Comparison of ENCODE assay signal across 8 mouse cellular contexts in the genomic region with DNA sequence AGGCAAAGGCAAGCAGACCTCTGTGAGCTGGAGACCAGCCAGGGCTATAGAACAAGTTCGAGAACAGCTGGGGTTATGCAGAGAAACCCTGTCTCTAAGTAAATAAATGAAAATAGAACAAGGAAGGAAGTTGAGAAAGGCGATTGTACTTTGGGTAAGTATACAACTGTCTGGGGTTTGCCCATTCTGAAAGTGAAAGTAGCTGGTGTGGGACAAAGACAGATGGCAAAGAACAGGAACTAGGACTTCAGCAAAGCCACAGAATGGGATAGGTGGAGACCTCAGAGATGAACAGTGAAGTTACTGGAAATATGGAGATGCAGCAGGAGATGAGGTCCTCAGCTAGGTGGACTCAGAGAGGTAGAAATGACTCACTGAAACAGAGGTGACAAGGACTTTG. TPM values are rescaled to one million over a fixed set of nuclear protein-coding genes. Genes with fewer than 3 reads are reported as not detected.
DNase-seq lines count a peak whose midpoint lies in the region; ATAC-seq and TF ChIP-seq lines count a peak whose summit lies in the region.

No protein-coding gene starts in this region.

- TF ChIP-seq CTCF in bone marrow macrophage, adult 2 months (IDR thresholded peaks at IDR 0.05; ENCODE audit: low read depth, low read length): no peak
- TF ChIP-seq CTCF in forebrain, postnatal 0 days (IDR thresholded peaks at IDR 0.05; ENCODE audit: low read depth): no peak

- peak; percentile 60 to 75 for DNase-seq in heart, adult 9 months (ENCODE audit: low spot score in 2 of 2)
- DNase-seq in heart, postnatal 4 days: no peak
- no peak for DNase-seq in forebrain, postnatal 0 days
- no peak for DNase-seq in hindbrain, embryonic 10.5 days (ENCODE audit: low spot score)
- DNase-seq in gastrocnemius, postnatal 10 days: no peak

- TF ChIP-seq POLR2A in bone marrow macrophage, adult 2 months (IDR thresholded peaks at IDR 0.05; ENCODE audit: borderline replicate concordance, low read depth, low read length): no peak

- H3K4me2 ChIP-seq in liver, embryonic 16.5 days (ENCODE audit: low read depth, low read length): 0 out of 2 replicates have a peak overlapping the region, but pooled peaks have one; percentile 27
- H3K4me2 ChIP-seq in stomach, embryonic 15.5 days: peak overlapping the region; percentile 33
- H3K4me2 ChIP-seq in forebrain, postnatal 0 days (ENCODE audit: low read depth): no peak overlapping the region

- no peak overlapping the region for H3K9ac ChIP-seq in liver, embryonic 16.5 days (ENCODE audit: low read depth, low read length)
- no peak overlapping the region for H3K9ac ChIP-seq in stomach, embryonic 15.5 days
- H3K9ac ChIP-seq in forebrain, postnatal 0 days: no peak overlapping the region

- peaks cover 63% of the 10 kb centered on the region for H3K4me1 ChIP-seq in bone marrow macrophage, adult 2 months (ENCODE audit: control insufficient read depth, insufficient read depth, low read length)
- H3K4me1 ChIP-seq in liver, embryonic 16.5 days (ENCODE audit: control insufficient read depth, low read depth, low read length): peaks cover 5% of the 10 kb centered on the region
- H3K4me1 ChIP-seq in stomach, embryonic 15.5 days: no peaks in the 10 kb centered on the region
- no peaks in the 10 kb centered on the region for H3K4me1 ChIP-seq in forebrain, postnatal 0 days (ENCODE audit: insufficient read depth)
- 0 out of 2 replicates have a peak, but pooled peaks cover 2% of the 10 kb centered on the region for H3K4me1 ChIP-seq in hindbrain, embryonic 10.5 days (replicated peaks)

- H3K9me3 ChIP-seq in liver, embryonic 16.5 days (replicated peaks; ENCODE audit: control insufficient read depth, low read length): no peaks in the 10 kb centered on the region
- no peaks in the 10 kb centered on the region for H3K9me3 ChIP-seq in stomach, embryonic 15.5 days
- no peaks in the 10 kb centered on the region for H3K9me3 ChIP-seq in forebrain, postnatal 0 days (ENCODE audit: low read length)
- no peaks in the 10 kb centered on the region for H3K9me3 ChIP-seq in hindbrain, embryonic 10.5 days

- WGBS in liver, embryonic 16.5 days (ENCODE audit: insufficient replicate concordance): 3% methylated on average over 2 of the region's 2 CpGs
- WGBS in stomach, embryonic 15.5 days: 7% methylated on average over 2 of the region's 2 CpGs
- WGBS in forebrain, postnatal 0 days: 48% methylated on average over 2 of the region's 2 CpGs
- 54% methylated on average over 2 of the region's 2 CpGs for WGBS in hindbrain, embryonic 10.5 days

- peak; percentile 35; the same call in 1 of the 2 replicates for ATAC-seq in liver, embryonic 16.5 days (ENCODE audit: low read depth)
- ATAC-seq in stomach, embryonic 15.5 days (ENCODE audit: insufficient read depth, low FRiP score, low read depth): peak; percentile 64
- no peak for ATAC-seq in forebrain, postnatal 0 days

- no peaks in the 10 kb centered on the region for H3K27me3 ChIP-seq in liver, embryonic 16.5 days (ENCODE audit: control insufficient read depth, insufficient read depth, low read depth, low read length)
- H3K27me3 ChIP-seq in stomach, embryonic 15.5 days (replicated peaks): no peaks in the 10 kb centered on the region
- no peaks in the 10 kb centered on the region for H3K27me3 ChIP-seq in forebrain, postnatal 0 days (ENCODE audit: insufficient read depth, low read length)
- H3K27me3 ChIP-seq in hindbrain, embryonic 10.5 days (ENCODE audit: insufficient read depth, poor library complexity, severe bottlenecking): no peaks in the 10 kb centered on the region

- peak overlapping the region; percentile 76 for H3K27ac ChIP-seq in bone marrow macrophage, adult 2 months (ENCODE audit: insufficient read depth, low read depth, low read length)
- no peak overlapping the region for H3K27ac ChIP-seq in liver, embryonic 16.5 days (ENCODE audit: low read length)
- peak overlapping the region; percentile 66 for H3K27ac ChIP-seq in stomach, embryonic 15.5 days
- no peak overlapping the region for H3K27ac ChIP-seq in forebrain, postnatal 0 days (ENCODE audit: low read depth, low read length)
- H3K27ac ChIP-seq in hindbrain, embryonic 10.5 days: no peak overlapping the region

- H3K4me3 ChIP-seq in bone marrow macrophage, adult 2 months (ENCODE audit: insufficient read depth, low read length): no peak overlapping the region
- H3K4me3 ChIP-seq in liver, embryonic 16.5 days (ENCODE audit: low read depth, low read length): no peak overlapping the region
- no peak overlapping the region for H3K4me3 ChIP-seq in stomach, embryonic 15.5 days (replicated peaks)
- no peak overlapping the region for H3K4me3 ChIP-seq in forebrain, postnatal 0 days (ENCODE audit: low read depth, low read length)
- no peak overlapping the region for H3K4me3 ChIP-seq in hindbrain, embryonic 10.5 days

- no peaks in the 10 kb centered on the region for H3K36me3 ChIP-seq in liver, embryonic 16.5 days (ENCODE audit: control insufficient read depth, insufficient read depth)
- H3K36me3 ChIP-seq in stomach, embryonic 15.5 days: no peaks in the 10 kb centered on the region
- no peaks in the 10 kb centered on the region for H3K36me3 ChIP-seq in forebrain, postnatal 0 days (ENCODE audit: insufficient read depth)
- no peaks in the 10 kb centered on the region for H3K36me3 ChIP-seq in hindbrain, embryonic 10.5 days

RNA-seq across cellular contexts. Expression of gene Lair1, which starts 19.8 kb away (rescaled TPM):
- total RNA-seq in heart, postnatal 4 days (2021): under 1 TPM; 0.54 to 0.55 TPM
- polyA plus RNA-seq in bone marrow macrophage, adult 2 months (2012; ENCODE audit: insufficient read depth, insufficient read length, missing spikeins): 116 and 127 TPM in 2 replicates
- polyA plus RNA-seq in liver, embryonic 16.5 days (2015; fragmentation: Nextera tagmentation; extraction: Ambion mirVana): 2.0 and 2.4 TPM in 2 replicates
- 2.1 and 2.2 TPM in 2 replicates for polyA plus RNA-seq in stomach, embryonic 15.5 days (2015; fragmentation: Nextera tagmentation; extraction: Ambion mirVana)
- total RNA-seq in forebrain, postnatal 0 days (2014; rRNA removed): 2.0 and 3.2 TPM in 2 replicates
- 1.3 and 2.2 TPM in 2 replicates for polyA plus RNA-seq in forebrain, postnatal 0 days (2015; fragmentation: Nextera tagmentation; extraction: Ambion mirVana)
- polyA plus RNA-seq in hindbrain, embryonic 10.5 days (2016; fragmentation: Nextera tagmentation; extraction: Ambion mirVana): 1.2 and 1.7 TPM in 2 replicates
- under 1 TPM; 0.16 to 0.41 TPM for total RNA-seq in gastrocnemius, postnatal 10 days (2021)

RNA-seq across cellular contexts. Expression of gene Ttyh1, which starts 36.4 kb away (rescaled TPM):
- 1 to 10 TPM; 1.1 to 2.1 TPM for total RNA-seq in heart, postnatal 4 days (2021)
- polyA plus RNA-seq in bone marrow macrophage, adult 2 months (2012; ENCODE audit: insufficient read depth, insufficient read length, missing spikeins): not detected in 2 replicates
- 0.20 and 0.50 TPM in 2 replicates for polyA plus RNA-seq in liver, embryonic 16.5 days (2015; fragmentation: Nextera tagmentation; extraction: Ambion mirVana)
- 12.7 and 15.1 TPM in 2 replicates for polyA plus RNA-seq in stomach, embryonic 15.5 days (2015; fragmentation: Nextera tagmentation; extraction: Ambion mirVana)
- 180 and 204 TPM in 2 replicates for total RNA-seq in forebrain, postnatal 0 days (2014; rRNA removed)
- 90.0 and 160 TPM in 2 replicates for polyA plus RNA-seq in forebrain, postnatal 0 days (2015; fragmentation: Nextera tagmentation; extraction: Ambion mirVana)
- 31.2 and 67.4 TPM in 2 replicates for polyA plus RNA-seq in hindbrain, embryonic 10.5 days (2016; fragmentation: Nextera tagmentation; extraction: Ambion mirVana)
- 1 to 10 TPM; 4.7 to 5.3 TPM for total RNA-seq in gastrocnemius, postnatal 10 days (2021)

RNA-seq across cellular contexts. Expression of gene Leng8, which starts 54.0 kb away (rescaled TPM):
- 10 to 100 TPM; 63.7 to 77.8 TPM for total RNA-seq in heart, postnatal 4 days (2021)
- polyA plus RNA-seq in bone marrow macrophage, adult 2 months (2012; ENCODE audit: insufficient read depth, insufficient read length, missing spikeins): 126 and 153 TPM in 2 replicates
- polyA plus RNA-seq in liver, embryonic 16.5 days (2015; fragmentation: Nextera tagmentation; extraction: Ambion mirVana): 20.2 and 23.4 TPM in 2 replicates
- 52.6 and 67.4 TPM in 2 replicates for polyA plus RNA-seq in stomach, embryonic 15.5 days (2015; fragmentation: Nextera tagmentation; extraction: Ambion mirVana)
- 124 and 174 TPM in 2 replicates for total RNA-seq in forebrain, postnatal 0 days (2014; rRNA removed)
- 20.5 and 35.8 TPM in 2 replicates for polyA plus RNA-seq in forebrain, postnatal 0 days (2015; fragmentation: Nextera tagmentation; extraction: Ambion mirVana)
- polyA plus RNA-seq in hindbrain, embryonic 10.5 days (2016; fragmentation: Nextera tagmentation; extraction: Ambion mirVana): 68.7 and 91.4 TPM in 2 replicates
- 10 to 100 TPM; 31.7 to 62.1 TPM for total RNA-seq in gastrocnemius, postnatal 10 days (2021)

Comparison
In these comparisons a context has a peak if more than half of its experiments do, and no peak if none do; other contexts are left out.
1. DNase-seq: peak in heart, adult 9 months (2 of 2); none in heart, postnatal 4 days (single experiment), forebrain, postnatal 0 days (single experiment), hindbrain, embryonic 10.5 days (single experiment) and gastrocnemius, postnatal 10 days (single experiment).
2. H3K27ac ChIP-seq: peak in bone marrow macrophage, adult 2 months (single experiment) and stomach, embryonic 15.5 days (single experiment); none in liver, embryonic 16.5 days (single experiment), forebrain, postnatal 0 days (single experiment) and hindbrain, embryonic 10.5 days (single experiment).
3. RNA of gene Lair1, which starts 19.8 kb away (polyA plus RNA-seq): 116 to 127 TPM in bone marrow macrophage, adult 2 months; 2.0 to 2.4 TPM in liver, embryonic 16.5 days, 1.3 to 2.2 TPM in forebrain, postnatal 0 days, 2.1 to 2.2 TPM in stomach, embryonic 15.5 days and 1.2 to 1.7 TPM in hindbrain, embryonic 10.5 days; every median in the first group is over 10 times any median in the second.